Mouse (Mus musculus) myocyte (in vitro differentiated cells): ENCODE data around the gene Fam183b. TPM values are rescaled to one million over a fixed set of nuclear protein-coding genes. Genes with fewer than 3 reads are reported as not detected.
"Not testable (repeated sequence)": the region's sequence is repeated elsewhere in the genome, so short reads cannot be mapped to it uniquely, and the experiment has no call there.

Experiments used
- H3K27me3 ChIP-seq: one replicate; pipeline ENCODE4 v1.6.1; 2011; ENCODE audit not compliant: control insufficient read depth, insufficient read depth, insufficient read length
- H3K36me3 ChIP-seq: one replicate; pipeline ENCODE4 v1.6.1; 2011; ENCODE audit not compliant: control insufficient read depth, insufficient read depth
- H3K4me2 ChIP-seq: one replicate; pipeline ENCODE4 v1.6.1; 2011; ENCODE audit warnings: low read depth, control low read depth
- H3K4me3 ChIP-seq: one replicate; pipeline ENCODE4 v1.5.1; 2011; ENCODE audit warnings: mild to moderate bottlenecking, control low read depth, moderate library complexity
- H3K79me2 ChIP-seq: one replicate; pipeline ENCODE4 v1.6.1; 2011; ENCODE audit not compliant: control insufficient read depth, insufficient read depth
- H3ac ChIP-seq: one replicate; pipeline ENCODE4 v1.6.1; 2011; ENCODE audit not compliant: control insufficient read depth, insufficient read length
- CEBPB ChIP-seq: IDR thresholded peaks from 2 replicates; pipeline ENCODE4 v1.6.1; 2011; ENCODE audit warnings: mild to moderate bottlenecking, moderate library complexity; ENCODE audit not compliant: poor library complexity, insufficient read depth, severe bottlenecking
- E2F4 ChIP-seq: IDR thresholded peaks from one replicate; pipeline ENCODE4 v1.6.1; 2011; ENCODE audit warnings: mild to moderate bottlenecking, control low read depth, moderate library complexity; ENCODE audit not compliant: insufficient read depth
- MAX ChIP-seq: IDR thresholded peaks from one replicate; pipeline ENCODE4 v1.6.1; 2011; ENCODE audit warnings: low read depth, mild to moderate bottlenecking, control low read depth
- MYOD1 ChIP-seq, 3 experiments: IDR thresholded peaks; one replicate each; pipeline ENCODE4 v1.6.1; 2011; ENCODE audit warnings: control low read depth in 2 of 3, low read depth in 2 of 3, mild to moderate bottlenecking in 2 of 3, moderate library complexity in 1 of 3; ENCODE audit not compliant: insufficient read length in 2 of 3, control insufficient read depth in 1 of 3
- MYOG ChIP-seq, 3 experiments: IDR thresholded peaks; one replicate each; pipeline ENCODE4 v1.6.1; 2011; ENCODE audit warnings: control low read depth in 2 of 3, low read depth in 2 of 3, mild to moderate bottlenecking in 2 of 3; ENCODE audit not compliant: insufficient read length in 2 of 3, control insufficient read depth in 1 of 3, insufficient read depth in 1 of 3
- POLR2A ChIP-seq: IDR thresholded peaks from one replicate; pipeline ENCODE4 v1.6.1; 2011; ENCODE audit warnings: low read depth, mild to moderate bottlenecking, control low read depth, moderate library complexity; ENCODE audit not compliant: insufficient read length
- POLR2AphosphoS2 ChIP-seq: IDR thresholded peaks from one replicate; pipeline ENCODE4 v1.6.1; 2011; ENCODE audit warnings: low read depth, control low read depth; ENCODE audit not compliant: insufficient read length
- REST ChIP-seq: IDR thresholded peaks from one replicate; pipeline ENCODE4 v1.6.1; 2011; ENCODE audit warnings: mild to moderate bottlenecking, control low read depth, moderate library complexity; ENCODE audit not compliant: insufficient read depth, insufficient read length
- SRF ChIP-seq: IDR thresholded peaks from one replicate; pipeline ENCODE4 v1.6.1; 2011; ENCODE audit warnings: low read depth; ENCODE audit not compliant: control insufficient read depth, insufficient read length
- TCF12 ChIP-seq: IDR thresholded peaks from one replicate; pipeline ENCODE4 v1.6.1; 2011; ENCODE audit warnings: mild to moderate bottlenecking, control low read depth; ENCODE audit not compliant: poor library complexity, insufficient read depth, severe bottlenecking
- TCF3 ChIP-seq: IDR thresholded peaks from one replicate; pipeline ENCODE4 v1.6.1; 2011; ENCODE audit warnings: low read depth, control low read depth; ENCODE audit not compliant: insufficient read length
- USF1 ChIP-seq: IDR thresholded peaks from one replicate; pipeline ENCODE4 v1.6.1; 2011; ENCODE audit warnings: low read depth, mild to moderate bottlenecking, control low read depth, moderate library complexity
- polyA plus RNA-seq: library from polyadenylated mRNA; unstranded; fragments of >200 nt; fragmentation: generic; extraction: Trizol; gene quantifications from one replicate; pipeline ENCODE4 v1.2.1, GENCODE M21; 2012; ENCODE audit warnings: missing spikeins

The Fam183b gene
- polyA plus RNA-seq = not detected

GRCm38 (mm10) chr11:58801558-58802228 lies at the start of gene Fam183b:
Gene Fam183b, minus strand, starts transcription at chr11:58801960.
- Histone ChIP-seq H3K4me3 (no peak within 1 kb of the TSS), H3ac (no peak within 1 kb of the TSS), H3K27me3 (peaks cover 5% of the 10 kb centered on the region), H3K4me2 (no peak within 1 kb of the TSS), H3K79me2 (no peaks in the 10 kb centered on the region), H3K36me3 (no peaks in the 10 kb centered on the region)
- TF ChIP-seq POLR2AphosphoS2 (no peak), TCF3 (no peak), MYOD1 (IDR thresholded peaks at IDR 0.05; ENCODE audit: control insufficient read depth in 1 of 3, insufficient read length in 2 of 3, low read depth in 2 of 3) (no peak), TCF12 (no peak), E2F4 (no peak), CEBPB (no peak), MYOG (IDR thresholded peaks at IDR 0.05; ENCODE audit: control insufficient read depth in 1 of 3, insufficient read depth in 1 of 3, insufficient read length in 2 of 3, low read depth in 2 of 3) (no peak), POLR2A (no peak), REST (no peak), USF1 (no peak), SRF (no peak), MAX (no peak)

GRCm38 (mm10) chr11:58849731-58850130 lies 48.0 kb upstream of the Fam183b start:
- Histone ChIP-seq H3K4me2 (no peak overlapping the region), H3K27me3 (no peaks in the 10 kb centered on the region), H3ac (no peak overlapping the region), H3K36me3 (peaks cover 19% of the 10 kb centered on the region), H3K79me2 (no peaks in the 10 kb centered on the region), H3K4me3 (no peak overlapping the region)
- no peak for TF ChIP-seq REST
- no peak for TF ChIP-seq MYOG (IDR thresholded peaks at IDR 0.05; ENCODE audit: control insufficient read depth in 1 of 3, insufficient read depth in 1 of 3, insufficient read length in 2 of 3, low read depth in 2 of 3)
- no peak for TF ChIP-seq POLR2AphosphoS2
- no peak for TF ChIP-seq MYOD1 (IDR thresholded peaks at IDR 0.05; ENCODE audit: control insufficient read depth in 1 of 3, insufficient read length in 2 of 3, low read depth in 2 of 3)
- no peak for TF ChIP-seq POLR2A
- TF ChIP-seq USF1 = no peak
- TF ChIP-seq SRF = no peak
- TF ChIP-seq TCF12 = no peak
- TF ChIP-seq CEBPB = no peak
- TF ChIP-seq TCF3 = no peak
- no peak for TF ChIP-seq E2F4
- TF ChIP-seq MAX = no peak

- Histone ChIP-seq H3K36me3 (peaks cover 15% of the 10 kb centered on the region), H3ac (peak overlapping the region; percentile 89), H3K4me3 (peak overlapping the region; percentile 46), H3K4me2 (peak overlapping the region; percentile 65), H3K79me2 (no peaks in the 10 kb centered on the region), H3K27me3 (no peaks in the 10 kb centered on the region)
- TF ChIP-seq MYOD1 (IDR thresholded peaks at IDR 0.05; ENCODE audit: control insufficient read depth in 1 of 3, insufficient read length in 2 of 3, low read depth in 2 of 3) (no peak), CEBPB (no peak), MAX (no peak), USF1 (no peak), TCF12 (no peak), POLR2A (no peak), MYOG (IDR thresholded peaks at IDR 0.05; ENCODE audit: control insufficient read depth in 1 of 3, insufficient read depth in 1 of 3, insufficient read length in 2 of 3, low read depth in 2 of 3) (no peak), REST (no peak), SRF (no peak), POLR2AphosphoS2 (no peak), E2F4 (no peak), TCF3 (no peak)
Measured at GRCm38 (mm10) chr11:58847636-58848035, 45.9 kb upstream of the Fam183b start.

GRCm38 (mm10) chr11:58846919-58847461 lies 45.2 kb upstream of the Fam183b start, which contains the start of gene Gm12258:
Gene Gm12258, plus strand, starts transcription at chr11:58847158.
- Histone ChIP-seq H3ac (peak within 1 kb of the TSS; percentile 89), H3K36me3 (peaks cover 15% of the 10 kb centered on the region), H3K4me3 (peak within 1 kb of the TSS; percentile 46), H3K27me3 (no peaks in the 10 kb centered on the region), H3K79me2 (no peaks in the 10 kb centered on the region), H3K4me2 (peak within 1 kb of the TSS; percentile 65)
- TF ChIP-seq E2F4 (peak; percentile 22), MYOD1 (IDR thresholded peaks at IDR 0.05; ENCODE audit: control insufficient read depth in 1 of 3, insufficient read length in 2 of 3, low read depth in 2 of 3) (no peak), CEBPB (peak; percentile 67), POLR2AphosphoS2 (peak; percentile 45), POLR2A (peak; percentile 60), TCF12 (no peak)

GRCm38 (mm10) chr11:58838951-58839350 lies 37.2 kb upstream of the Fam183b start, which contains the start of gene Olfr311:
Gene Olfr311, plus strand, starts transcription at chr11:58839251.
- not testable (repeated sequence) for H3K79me2 ChIP-seq, H3ac ChIP-seq, H3K4me2 ChIP-seq, H3K4me3 ChIP-seq, H3K27me3 ChIP-seq, H3K36me3 ChIP-seq

- not testable (repeated sequence) for H3K4me3 ChIP-seq, H3K4me2 ChIP-seq, H3K36me3 ChIP-seq, H3K79me2 ChIP-seq, H3ac ChIP-seq, H3K27me3 ChIP-seq
Measured at GRCm38 (mm10) chr11:58832541-58832940, 30.8 kb upstream of the Fam183b start.
